Mouse (Mus musculus): ENCODE measurements around the gene Morn4. TPM values are rescaled to one million over a fixed set of nuclear protein-coding genes. Genes with fewer than 3 reads are reported as not detected.

Morn4 gene
- polyA plus RNA-seq, 1 experiment from 2014 or later = 145 TPM

DNA sequence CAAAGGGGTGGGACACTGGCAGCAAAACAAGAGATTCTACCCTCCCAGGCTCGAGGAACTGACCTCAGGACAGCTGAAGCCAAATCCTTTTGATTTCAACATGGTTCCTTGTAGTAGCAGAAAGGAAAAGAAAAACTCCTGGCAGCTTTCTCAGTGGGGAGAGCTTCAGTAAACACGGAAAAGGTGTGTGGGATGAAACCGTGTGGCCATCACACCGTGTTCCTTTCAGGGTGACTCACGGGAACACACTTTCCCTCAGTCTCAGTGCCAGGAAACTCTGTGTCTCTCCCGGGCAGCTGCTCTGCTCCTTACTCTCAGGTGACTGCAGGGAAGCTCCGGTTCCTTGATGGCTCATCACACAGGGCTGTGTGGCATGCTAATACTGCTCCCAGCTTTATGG, 27.7 kb downstream of the Morn4 start:
- H3K4me3 ChIP-seq (replicated peaks; ENCODE audit: low read depth, low read length) = no peak overlapping the region
- 75% methylated on average over 7 of the region's 7 CpGs for WGBS
- H3K27me3 ChIP-seq (ENCODE audit: control insufficient read depth, insufficient read depth, low read length) = no peaks in the 10 kb centered on the region
- no peak overlapping the region for H3K9ac ChIP-seq (replicated peaks; ENCODE audit: low read length)
- no peak overlapping the region for H3K4me2 ChIP-seq (ENCODE audit: low read length)
- no peaks in the 10 kb centered on the region for H3K36me3 ChIP-seq (ENCODE audit: control insufficient read depth, insufficient read depth, low read length)
- DNase-seq = no peak
- no peak overlapping the region for H3K27ac ChIP-seq (replicated peaks; ENCODE audit: low read depth, low read length)
- no peaks in the 10 kb centered on the region for H3K4me1 ChIP-seq (ENCODE audit: control insufficient read depth, insufficient read depth, low read length)
- ATAC-seq (ENCODE audit: low FRiP score, low TSS enrichment) = no peak
- no peaks in the 10 kb centered on the region for H3K9me3 ChIP-seq (ENCODE audit: control insufficient read depth, low read length)

- no peaks in the 10 kb centered on the region for H3K4me1 ChIP-seq (ENCODE audit: control insufficient read depth, insufficient read depth, low read length)
- H3K27me3 ChIP-seq (ENCODE audit: control insufficient read depth, insufficient read depth, low read length) = no peaks in the 10 kb centered on the region
- no peaks in the 10 kb centered on the region for H3K9me3 ChIP-seq (ENCODE audit: control insufficient read depth, low read length)
- H3K4me2 ChIP-seq (ENCODE audit: low read length) = no peak overlapping the region
- no peak overlapping the region for H3K9ac ChIP-seq (replicated peaks; ENCODE audit: low read length)
- no peak for ATAC-seq (ENCODE audit: low FRiP score, low TSS enrichment)
- H3K27ac ChIP-seq (replicated peaks; ENCODE audit: low read depth, low read length) = no peak overlapping the region
- no peak for DNase-seq
- no peak overlapping the region for H3K4me3 ChIP-seq (replicated peaks; ENCODE audit: low read depth, low read length)
- no peaks in the 10 kb centered on the region for H3K36me3 ChIP-seq (ENCODE audit: control insufficient read depth, insufficient read depth, low read length)
- 85% methylated on average over 6 of the region's 6 CpGs for WGBS
These were observed 29.3 kb downstream of the Morn4 start for GRCm38 (mm10) chr19:42056719-42057409.

- WGBS = 90% methylated on average over 2 of the region's 2 CpGs
- Histone ChIP-seq H3K9me3 (ENCODE audit: control insufficient read depth, low read length) (no peaks in the 10 kb centered on the region), H3K27me3 (ENCODE audit: control insufficient read depth, insufficient read depth, low read length) (no peaks in the 10 kb centered on the region), H3K9ac (replicated peaks; ENCODE audit: low read length) (no peak overlapping the region), H3K36me3 (ENCODE audit: control insufficient read depth, insufficient read depth, low read length) (no peaks in the 10 kb centered on the region), H3K4me1 (ENCODE audit: control insufficient read depth, insufficient read depth, low read length) (no peaks in the 10 kb centered on the region), H3K27ac (replicated peaks; ENCODE audit: low read depth, low read length) (no peak overlapping the region), H3K4me2 (ENCODE audit: low read length) (no peak overlapping the region), H3K4me3 (replicated peaks; ENCODE audit: low read depth, low read length) (no peak overlapping the region)
- no peak for ATAC-seq (ENCODE audit: low FRiP score, low TSS enrichment)
- no peak for DNase-seq
These were observed 30.3 kb downstream of the Morn4 start for GRCm38 (mm10) chr19:42055881-42056280.

DNA sequence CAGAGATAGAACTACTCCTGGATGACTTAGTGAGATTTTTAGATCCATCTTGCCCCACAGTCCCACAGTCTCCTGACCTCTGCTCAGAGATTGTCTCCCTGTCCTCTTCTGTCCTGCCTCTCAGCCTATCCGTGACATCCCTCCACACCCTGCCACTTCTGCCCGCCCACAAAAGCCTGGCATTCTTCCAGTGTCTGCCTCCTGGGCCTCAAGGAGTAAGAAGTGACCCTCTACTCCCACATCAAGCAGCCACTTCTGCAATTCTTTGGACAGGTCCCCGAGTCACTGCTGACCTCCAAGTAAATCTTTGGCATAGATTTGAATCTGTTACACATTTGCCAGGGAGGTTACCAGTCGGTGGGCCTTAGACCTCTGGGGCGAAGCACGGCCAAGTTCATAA, 31.9 kb downstream of the Morn4 start:
- DNase-seq (no peak), ATAC-seq (ENCODE audit: low FRiP score, low TSS enrichment) (no peak)
- Histone ChIP-seq H3K4me1 (ENCODE audit: control insufficient read depth, insufficient read depth, low read length) (no peaks in the 10 kb centered on the region), H3K9me3 (ENCODE audit: control insufficient read depth, low read length) (no peaks in the 10 kb centered on the region), H3K4me3 (replicated peaks; ENCODE audit: low read depth, low read length) (no peak overlapping the region), H3K27ac (replicated peaks; ENCODE audit: low read depth, low read length) (no peak overlapping the region), H3K36me3 (ENCODE audit: control insufficient read depth, insufficient read depth, low read length) (no peaks in the 10 kb centered on the region), H3K9ac (replicated peaks; ENCODE audit: low read length) (no peak overlapping the region), H3K4me2 (ENCODE audit: low read length) (no peak overlapping the region), H3K27me3 (ENCODE audit: control insufficient read depth, insufficient read depth, low read length) (no peaks in the 10 kb centered on the region)
- WGBS = 81% methylated on average over 6 of the region's 6 CpGs

- no peaks in the 10 kb centered on the region for H3K36me3 ChIP-seq (ENCODE audit: control insufficient read depth, insufficient read depth, low read length)
- no peak for ATAC-seq (ENCODE audit: low FRiP score, low TSS enrichment)
- no peak within 1 kb of the TSS for H3K4me2 ChIP-seq (ENCODE audit: low read length)
These were observed 34.2 kb downstream of the Morn4 start, which contains the start of gene 4933411K16Rik for GRCm38 (mm10) chr19:42051948-42052347. Gene 4933411K16Rik, plus strand, starts transcription at chr19:42052248.

GRCm38 (mm10) chr19:42051351-42051750, 34.8 kb downstream of the Morn4 start:
- Histone ChIP-seq H3K9ac (replicated peaks; ENCODE audit: low read length) (no peak overlapping the region), H3K36me3 (ENCODE audit: control insufficient read depth, insufficient read depth, low read length) (no peaks in the 10 kb centered on the region), H3K9me3 (ENCODE audit: control insufficient read depth, low read length) (no peaks in the 10 kb centered on the region), H3K4me2 (ENCODE audit: low read length) (no peak overlapping the region), H3K27ac (replicated peaks; ENCODE audit: low read depth, low read length) (no peak overlapping the region), H3K4me3 (replicated peaks; ENCODE audit: low read depth, low read length) (no peak overlapping the region), H3K27me3 (ENCODE audit: control insufficient read depth, insufficient read depth, low read length) (no peaks in the 10 kb centered on the region), H3K4me1 (ENCODE audit: control insufficient read depth, insufficient read depth, low read length) (no peaks in the 10 kb centered on the region)
- no peak for DNase-seq
- no peak for ATAC-seq (ENCODE audit: low FRiP score, low TSS enrichment)
- 91% methylated on average over 3 of the region's 3 CpGs for WGBS

More at GRCm38 (mm10) chr19:42051948-42052347, 34.2 kb downstream of the Morn4 start, which contains the start of gene 4933411K16Rik:
- DNase-seq = no peak
- no peak within 1 kb of the TSS for H3K4me3 ChIP-seq (replicated peaks; ENCODE audit: low read depth, low read length)
- H3K27ac ChIP-seq (replicated peaks; ENCODE audit: low read depth, low read length) = no peak within 1 kb of the TSS
- H3K4me1 ChIP-seq (ENCODE audit: control insufficient read depth, insufficient read depth, low read length) = no peaks in the 10 kb centered on the region
- no peak within 1 kb of the TSS for H3K9ac ChIP-seq (replicated peaks; ENCODE audit: low read length)
- WGBS = 74% methylated on average over 4 of the region's 4 CpGs
- H3K9me3 ChIP-seq (ENCODE audit: control insufficient read depth, low read length) = no peaks in the 10 kb centered on the region
- H3K27me3 ChIP-seq (ENCODE audit: control insufficient read depth, insufficient read depth, low read length) = no peaks in the 10 kb centered on the region

GRCm38 (mm10) chr19:42050251-42050650, 35.9 kb downstream of the Morn4 start:
- no peak overlapping the region for H3K27ac ChIP-seq (replicated peaks; ENCODE audit: low read depth, low read length)
- no peak for ATAC-seq (ENCODE audit: low FRiP score, low TSS enrichment)
- H3K9me3 ChIP-seq (ENCODE audit: control insufficient read depth, low read length) = no peaks in the 10 kb centered on the region
- no peak for DNase-seq
- no peak overlapping the region for H3K4me3 ChIP-seq (replicated peaks; ENCODE audit: low read depth, low read length)
- H3K27me3 ChIP-seq (ENCODE audit: control insufficient read depth, insufficient read depth, low read length) = no peaks in the 10 kb centered on the region
- no peaks in the 10 kb centered on the region for H3K36me3 ChIP-seq (ENCODE audit: control insufficient read depth, insufficient read depth, low read length)
- H3K9ac ChIP-seq (replicated peaks; ENCODE audit: low read length) = no peak overlapping the region
- H3K4me2 ChIP-seq (ENCODE audit: low read length) = no peak overlapping the region
- 83% methylated on average over 1 of the region's 1 CpGs for WGBS
- H3K4me1 ChIP-seq (ENCODE audit: control insufficient read depth, insufficient read depth, low read length) = no peaks in the 10 kb centered on the region

DNA sequence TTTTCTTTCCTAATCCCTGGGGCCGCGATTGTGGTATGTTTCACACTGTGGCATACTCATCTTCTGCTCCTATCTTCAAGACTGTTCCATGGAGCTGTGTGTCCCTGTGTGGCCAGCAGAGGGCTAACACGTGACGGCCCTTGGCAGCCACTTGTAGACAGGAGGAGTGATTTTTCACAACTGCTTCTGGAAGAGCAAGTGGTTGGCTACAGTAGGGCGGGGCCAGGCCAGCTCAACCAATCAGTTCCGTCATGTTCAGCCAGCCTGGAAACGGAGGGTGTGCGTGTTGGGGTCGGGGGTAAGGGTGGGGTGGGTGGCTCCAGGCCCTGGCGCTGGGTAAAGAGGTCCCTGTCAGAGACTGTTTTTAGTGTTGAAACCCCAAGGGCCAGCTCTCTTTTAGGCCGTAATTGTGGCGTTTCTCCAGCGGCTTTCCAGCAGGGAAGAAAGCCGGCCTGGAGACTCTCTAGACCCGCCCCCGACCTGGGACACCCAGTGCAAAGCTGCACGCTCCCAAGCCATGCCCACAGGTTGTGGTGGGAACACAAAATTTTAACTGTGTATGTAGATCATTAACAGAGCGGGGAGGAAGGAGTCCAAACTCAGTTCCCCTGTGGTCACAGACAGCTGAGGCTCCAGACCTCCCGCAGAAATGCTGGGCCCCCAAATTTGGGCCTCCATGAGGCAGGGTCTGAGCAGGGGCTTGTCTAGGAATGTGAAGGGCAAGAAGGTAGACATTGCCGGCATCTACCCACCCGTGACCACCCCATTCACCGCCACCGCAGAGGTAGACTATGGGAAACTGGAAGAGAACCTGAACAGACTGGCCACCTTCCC, 40.7 kb downstream of the Morn4 start, which contains the start of gene Hoga1:
Hoga1 (plus strand) TSS at position 342 of the 834 bp plus-strand sequence.
- H3K27me3 ChIP-seq (ENCODE audit: control insufficient read depth, insufficient read depth, low read length) = no peaks in the 10 kb centered on the region
- H3K4me2 ChIP-seq (ENCODE audit: low read length) = peak within 1 kb of the TSS; percentile 43
- no peak within 1 kb of the TSS for H3K9ac ChIP-seq (replicated peaks; ENCODE audit: low read length)
- H3K4me1 ChIP-seq (ENCODE audit: control insufficient read depth, insufficient read depth, low read length) = no peaks in the 10 kb centered on the region
- no peak within 1 kb of the TSS for H3K27ac ChIP-seq (replicated peaks; ENCODE audit: low read depth, low read length)
- H3K36me3 ChIP-seq (ENCODE audit: control insufficient read depth, insufficient read depth, low read length) = no peaks in the 10 kb centered on the region
- ATAC-seq (ENCODE audit: low FRiP score, low TSS enrichment) (peak; percentile 67; the same call in 1 of the 2 replicates), DNase-seq (peak; percentile 65)
- 25% methylated on average over 23 of the region's 23 CpGs for WGBS
- no peak within 1 kb of the TSS for H3K4me3 ChIP-seq (replicated peaks; ENCODE audit: low read depth, low read length)
- no peaks in the 10 kb centered on the region for H3K9me3 ChIP-seq (ENCODE audit: control insufficient read depth, low read length)
